Mouse (Mus musculus): ENCODE measurements at regions not wholly inside any gene's neighbourhood (a gene's known extent, or its start where the extent isn't known, plus 50 kb on each side); places are given as distances from the start of the nearest gene placed in this dataset.
"Not testable (repeated sequence)": the region's sequence is repeated elsewhere in the genome, so short reads cannot be mapped to it uniquely, and the experiment has no call there.

GRCm38 (mm10) chr12:115967522-115967921, 80.0 kb upstream of the Zfp386 start:
- in situ Hi-C loops (cut with MboI; ENCODE audit: low pct_unique_long_range_greater_than_20kb); CTCF ChIA-PET; ATAC-seq; POLR2A ChIA-PET; DNase-seq (ENCODE audit: low read depth, low spot score); H3K27me3 ChIP-seq: not testable (repeated sequence)

Data from Patski (cell line).